ENCODE assay signal across 8 mouse cellular contexts in the genomic region with DNA sequence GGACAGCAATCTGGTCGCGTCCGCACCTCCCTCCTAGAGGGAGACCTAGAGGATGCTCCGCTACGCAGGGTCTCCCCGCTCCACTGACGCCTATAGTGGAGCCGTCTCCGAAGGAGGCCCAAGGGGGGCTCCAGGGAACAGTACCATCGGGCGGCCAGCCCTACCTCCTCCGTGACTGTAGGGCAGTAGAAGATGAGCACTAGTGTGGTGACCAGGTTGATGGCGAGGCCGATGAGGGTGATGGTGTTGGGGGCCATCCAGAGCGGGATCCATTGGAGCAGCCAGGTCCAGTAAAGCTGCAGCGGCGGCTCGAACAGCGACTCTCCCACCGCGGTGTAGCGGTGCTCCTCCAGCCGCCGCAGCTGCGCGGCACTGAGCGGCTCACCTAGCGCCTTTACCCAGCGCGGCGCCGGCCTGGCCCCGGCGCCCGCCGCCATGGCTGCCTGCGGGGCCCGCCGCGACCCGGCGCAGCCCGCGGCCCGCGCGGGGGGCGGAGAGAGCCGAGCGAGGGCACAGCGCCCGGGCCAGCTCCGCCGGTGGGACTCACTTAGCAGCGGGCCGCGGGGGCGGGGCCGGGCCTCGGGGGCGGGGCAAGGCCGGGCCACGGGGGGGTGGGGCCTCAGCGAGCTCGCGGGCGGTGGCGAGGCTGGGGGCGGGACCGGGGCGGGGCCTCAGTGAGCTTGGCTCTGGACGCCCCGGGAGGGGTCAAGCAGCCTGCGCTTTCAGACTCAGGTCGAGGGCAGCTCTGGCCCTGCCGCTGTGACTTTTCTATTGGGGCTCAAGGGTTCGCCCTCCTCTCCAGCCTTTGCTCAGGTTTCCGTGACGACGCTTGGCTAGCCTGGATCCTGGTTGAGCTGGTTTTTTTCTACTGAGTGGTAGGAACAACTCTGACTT. TPM values are rescaled to one million over a fixed set of nuclear protein-coding genes. Genes with fewer than 3 reads are reported as not detected.
DNase-seq lines count a peak whose midpoint lies in the region; ATAC-seq and TF ChIP-seq lines count a peak whose summit lies in the region.

A gene (minus strand): TSS at position 653 of the 894 bp plus-strand sequence.

- no peak for TF ChIP-seq CTCF in E14TG2a.4 (conservative IDR thresholded peaks at IDR 0.05; ENCODE audit: low read length)
- TF ChIP-seq CTCF in testis, adult 2 months (IDR thresholded peaks at IDR 0.05; ENCODE audit: control insufficient read depth, insufficient read depth, insufficient replicate concordance, low read depth, low read length), result no peak

- H3K4me2 ChIP-seq in forebrain, embryonic 12.5 days, result peak within 1 kb of the TSS; percentile 70
- peak within 1 kb of the TSS; percentile 88 for H3K4me2 ChIP-seq in heart, embryonic 16.5 days (ENCODE audit: low read depth, low read length)
- peak within 1 kb of the TSS; percentile 91 for H3K4me2 ChIP-seq in liver, embryonic 16.5 days (ENCODE audit: low read depth, low read length)
- H3K4me2 ChIP-seq in neural tube, embryonic 13.5 days, result peak within 1 kb of the TSS; percentile 75

- peak within 1 kb of the TSS; percentile 73 for H3K27ac ChIP-seq in forebrain, embryonic 12.5 days
- H3K27ac ChIP-seq in heart, embryonic 16.5 days (ENCODE audit: low read length), result peak within 1 kb of the TSS; percentile 77
- no peak within 1 kb of the TSS for H3K27ac ChIP-seq in liver, embryonic 16.5 days (ENCODE audit: low read length)
- H3K27ac ChIP-seq in neural tube, embryonic 13.5 days (replicated peaks), result peak within 1 kb of the TSS; percentile 86
- peak within 1 kb of the TSS; percentile 77 for H3K27ac ChIP-seq in testis, adult 2 months (ENCODE audit: control insufficient read depth, insufficient read depth, low read depth, low read length)

- H3K4me1 ChIP-seq in E14TG2a.4 (replicated peaks; ENCODE audit: low read depth, low read length), result peaks cover 35% of the 10 kb centered on the region
- peaks cover 15% of the 10 kb centered on the region for H3K4me1 ChIP-seq in forebrain, embryonic 12.5 days
- H3K4me1 ChIP-seq in heart, embryonic 16.5 days (ENCODE audit: control insufficient read depth, insufficient read depth, low read length), result peaks cover 13% of the 10 kb centered on the region
- peaks cover 7% of the 10 kb centered on the region for H3K4me1 ChIP-seq in liver, embryonic 16.5 days (ENCODE audit: control insufficient read depth, low read depth, low read length)
- H3K4me1 ChIP-seq in neural tube, embryonic 13.5 days (replicated peaks), result peaks cover 30% of the 10 kb centered on the region
- peaks cover 4% of the 10 kb centered on the region for H3K4me1 ChIP-seq in testis, adult 2 months (ENCODE audit: control insufficient read depth, insufficient read depth, low read length)

- H3K36me3 ChIP-seq in E14TG2a.4 (ENCODE audit: insufficient read depth, low read length), result no peaks in the 10 kb centered on the region
- H3K36me3 ChIP-seq in forebrain, embryonic 12.5 days (replicated peaks), result no peaks in the 10 kb centered on the region
- H3K36me3 ChIP-seq in heart, embryonic 16.5 days (ENCODE audit: control insufficient read depth, insufficient read depth), result no peaks in the 10 kb centered on the region
- no peaks in the 10 kb centered on the region for H3K36me3 ChIP-seq in liver, embryonic 16.5 days (ENCODE audit: control insufficient read depth, insufficient read depth)
- no peaks in the 10 kb centered on the region for H3K36me3 ChIP-seq in neural tube, embryonic 13.5 days
- no peaks in the 10 kb centered on the region for H3K36me3 ChIP-seq in testis, adult 2 months (ENCODE audit: control insufficient read depth, insufficient read depth, low read length)

- H3K9ac ChIP-seq in forebrain, embryonic 12.5 days, result peak within 1 kb of the TSS; percentile 78
- H3K9ac ChIP-seq in heart, embryonic 16.5 days (ENCODE audit: low read length), result peak within 1 kb of the TSS; percentile 92
- H3K9ac ChIP-seq in liver, embryonic 16.5 days (ENCODE audit: low read depth, low read length), result peak within 1 kb of the TSS; percentile 72
- peak within 1 kb of the TSS; percentile 91 for H3K9ac ChIP-seq in neural tube, embryonic 13.5 days

- WGBS in forebrain, embryonic 12.5 days, result under 1% methylated on average over 60 of the region's 80 CpGs
- under 1% methylated on average over 50 of the region's 80 CpGs for WGBS in heart, embryonic 16.5 days
- 1% methylated on average over 50 of the region's 80 CpGs for WGBS in liver, embryonic 16.5 days (ENCODE audit: insufficient replicate concordance)
- 0% methylated on average over 52 of the region's 80 CpGs for WGBS in neural tube, embryonic 13.5 days

- peak; percentile 96 for ATAC-seq in forebrain, embryonic 12.5 days (ENCODE audit: low FRiP score)
- peak; percentile 96 for ATAC-seq in heart, embryonic 16.5 days (replicated peaks; ENCODE audit: extremely low read depth, insufficient read depth, low FRiP score)
- ATAC-seq in liver, embryonic 16.5 days (ENCODE audit: low read depth), result peak; percentile 97
- peak; percentile 96 for ATAC-seq in neural tube, embryonic 13.5 days (ENCODE audit: low read depth)

- TF ChIP-seq POLR2A in testis, adult 2 months (IDR thresholded peaks at IDR 0.05; ENCODE audit: control insufficient read depth, low read depth, low read length), result peak; percentile 49

- H3K9me3 ChIP-seq in E14TG2a.4 (ENCODE audit: low read length), result no peaks in the 10 kb centered on the region
- no peaks in the 10 kb centered on the region for H3K9me3 ChIP-seq in forebrain, embryonic 12.5 days
- H3K9me3 ChIP-seq in heart, embryonic 16.5 days (replicated peaks; ENCODE audit: control insufficient read depth, low read length), result no peaks in the 10 kb centered on the region
- H3K9me3 ChIP-seq in liver, embryonic 16.5 days (replicated peaks; ENCODE audit: control insufficient read depth, low read length), result no peaks in the 10 kb centered on the region
- H3K9me3 ChIP-seq in neural tube, embryonic 13.5 days, result no peaks in the 10 kb centered on the region

- peak within 1 kb of the TSS; percentile 91 for H3K4me3 ChIP-seq in E14TG2a.4 (replicated peaks; ENCODE audit: low read length)
- peak within 1 kb of the TSS; percentile 73 for H3K4me3 ChIP-seq in forebrain, embryonic 12.5 days (replicated peaks)
- peak within 1 kb of the TSS; percentile 84 for H3K4me3 ChIP-seq in heart, embryonic 16.5 days (ENCODE audit: low read length)
- H3K4me3 ChIP-seq in liver, embryonic 16.5 days (ENCODE audit: low read depth, low read length), result peak within 1 kb of the TSS; percentile 71
- H3K4me3 ChIP-seq in neural tube, embryonic 13.5 days, result peak within 1 kb of the TSS; percentile 77
- H3K4me3 ChIP-seq in testis, adult 2 months (ENCODE audit: control insufficient read depth, low read depth, low read length), result peak within 1 kb of the TSS; percentile 90

- DNase-seq in c-Kit-positive CD71-positive TER-119-negative erythroid progenitor cells, embryonic 14.5 days (ENCODE audit: low read depth), result peak; percentile 51
- DNase-seq in kidney, postnatal 36 days, result peak; percentile 94 to 96

- H3K27me3 ChIP-seq in E14TG2a.4 (ENCODE audit: insufficient read depth, low read length), result peaks cover 11% of the 10 kb centered on the region
- H3K27me3 ChIP-seq in forebrain, embryonic 12.5 days, result no peaks in the 10 kb centered on the region
- no peaks in the 10 kb centered on the region for H3K27me3 ChIP-seq in heart, embryonic 16.5 days (ENCODE audit: control insufficient read depth, insufficient read depth, low read length)
- H3K27me3 ChIP-seq in liver, embryonic 16.5 days (ENCODE audit: control insufficient read depth, insufficient read depth, low read depth, low read length), result no peaks in the 10 kb centered on the region
- no peaks in the 10 kb centered on the region for H3K27me3 ChIP-seq in neural tube, embryonic 13.5 days
- no peaks in the 10 kb centered on the region for H3K27me3 ChIP-seq in testis, adult 2 months (ENCODE audit: control insufficient read depth, insufficient read depth, low read length)

RNA-seq across cellular contexts. Expression of the gene that starts here (rescaled TPM):
- polyA plus RNA-seq in forebrain, embryonic 12.5 days (2016; fragmentation: Nextera tagmentation; extraction: Ambion mirVana), result 8.8 and 16.0 TPM in 2 replicates
- polyA plus RNA-seq in heart, embryonic 16.5 days (2015; fragmentation: Nextera tagmentation; extraction: Ambion mirVana), result 20.0 and 28.2 TPM in 2 replicates
- polyA plus RNA-seq in liver, embryonic 16.5 days (2015; fragmentation: Nextera tagmentation; extraction: Ambion mirVana), result 2.5 and 2.6 TPM in 2 replicates
- polyA plus RNA-seq in neural tube, embryonic 13.5 days (2015; fragmentation: Nextera tagmentation; extraction: Ambion mirVana), result 15.3 and 18.2 TPM in 2 replicates
- 81.1 and 82.5 TPM in 2 replicates for polyA plus RNA-seq in testis, adult 2 months (2012; rRNA removed)
